Mouse (Mus musculus) cortical plate, adult 2 months (tissue): ENCODE measurements around the gene Exoc2.

Experiments used
- CTCF ChIP-seq: fragments of 200-500 bp; IDR thresholded peaks from 2 replicates; pipeline ENCODE4 v1.5.1; 2011; ENCODE audit warnings: mild to moderate bottlenecking, control low read depth, low read length; ENCODE audit not compliant: insufficient read depth; ENCODE audit errors: extremely low read depth
- POLR2A ChIP-seq: fragments of 200-500 bp; IDR thresholded peaks from 2 replicates; pipeline ENCODE4 v1.6.1; 2011; ENCODE audit warnings: mild to moderate bottlenecking, low read length, control low read depth; ENCODE audit not compliant: insufficient read depth; ENCODE audit errors: extremely low read depth

- TF ChIP-seq CTCF (no peak), POLR2A (no peak)
These were observed 180.7 kb downstream of the Exoc2 start for GRCm38 (mm10) chr13:30793196-30793595.
